Mouse (Mus musculus) left cerebral cortex, adult 2 months (tissue): Measurements from ENCODE around the gene Epha3. TPM values are rescaled to one million over a fixed set of nuclear protein-coding genes. Genes with fewer than 3 reads are reported as not detected.

Source experiments
- DNase-seq, 2 experiments: peaks; one replicate each; pipeline ENCODE4 v3.0.0; 2021 to 2022; ENCODE audit warnings: low spot score in 2 of 2, mixed read lengths in 1 of 2; ENCODE audit errors: extremely low spot score in 1 of 2
- H3K27ac ChIP-seq: fragments of 200-600 bp; 2 replicates; pipeline ENCODE4 v1.8.1; 2022
- H3K4me3 ChIP-seq: fragments of 200-600 bp; 2 replicates; pipeline ENCODE4 v1.8.1; 2022
- CTCF ChIP-seq: fragments of 200-600 bp; IDR thresholded peaks from 2 replicates; pipeline ENCODE4 v1.8.1; 2022; ENCODE audit warnings: antibody characterized with exemption, mild to moderate bottlenecking, moderate library complexity
- intact Hi-C: fragments of 180-260 bp; cut with DNase I; formaldehyde crosslinking; loops from one replicate; pipeline ENCODE4 v1.15.1; 2025
- long read RNA-seq, 2 experiments: library from polyadenylated mRNA; stranded (forward); transcript quantifications; one replicate each; pipeline ENCODE4 v2.0.0; 2021; ENCODE audit warnings: borderline mapping rate in 2 of 2
- total RNA-seq, 2 experiments: library from RNA; stranded (reverse); gene quantifications; 2 replicates each; pipeline ENCODE4 v1.2.3; 2021

Epha3 gene
- total RNA-seq: 10 to 100 TPM; 11.8 to 16.1 TPM
- long read RNA-seq, experiment 1, full-length matches to known transcripts: 1 of 2 reads
- long read RNA-seq, experiment 1, partial matches to known transcripts: 0 of 2 reads
- long read RNA-seq, experiment 1, other reads (novel, unspliced or antisense): 1 of 2 reads
- long read RNA-seq, experiment 2, full-length matches to known transcripts: 2 of 6 reads
- long read RNA-seq, experiment 2, partial matches to known transcripts: 1 of 6 reads
- long read RNA-seq, experiment 2, other reads (novel, unspliced or antisense): 3 of 6 reads

DNA sequence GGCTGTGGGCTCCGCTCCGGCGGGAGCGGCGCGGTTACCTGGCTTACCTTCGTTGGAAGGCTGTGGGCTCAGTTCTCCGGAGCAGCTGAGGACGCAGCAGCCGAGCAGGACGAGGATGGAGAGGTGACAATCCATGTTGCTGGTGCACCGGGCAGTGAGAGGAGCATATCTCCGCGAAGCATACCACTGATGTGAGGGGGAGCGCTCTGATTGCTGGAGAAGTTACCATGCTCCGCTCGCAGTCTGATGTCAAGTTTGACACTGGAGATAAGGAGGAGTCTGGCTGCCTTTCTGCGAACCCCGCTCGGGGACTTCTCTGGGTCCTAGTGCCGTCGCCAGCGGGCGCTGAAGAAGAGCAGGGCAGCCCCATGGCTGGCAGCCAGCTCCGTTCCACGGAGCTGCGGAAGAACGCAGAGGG is at the start of gene Epha3:
Epha3 (minus strand) TSS at position 263 of the 418 bp plus-strand sequence.
- Histone ChIP-seq H3K27ac (peak within 1 kb of the TSS; percentile 51), H3K4me3 (peak within 1 kb of the TSS; percentile 53)
- TF ChIP-seq CTCF: no peak
- peak; percentile 83 to 85 for DNase-seq
- intact Hi-C loops: loop anchor here (10.0 kb wide), 1 partner anchor 849 kb away; no protein-coding TSS in a partner anchor

DNA sequence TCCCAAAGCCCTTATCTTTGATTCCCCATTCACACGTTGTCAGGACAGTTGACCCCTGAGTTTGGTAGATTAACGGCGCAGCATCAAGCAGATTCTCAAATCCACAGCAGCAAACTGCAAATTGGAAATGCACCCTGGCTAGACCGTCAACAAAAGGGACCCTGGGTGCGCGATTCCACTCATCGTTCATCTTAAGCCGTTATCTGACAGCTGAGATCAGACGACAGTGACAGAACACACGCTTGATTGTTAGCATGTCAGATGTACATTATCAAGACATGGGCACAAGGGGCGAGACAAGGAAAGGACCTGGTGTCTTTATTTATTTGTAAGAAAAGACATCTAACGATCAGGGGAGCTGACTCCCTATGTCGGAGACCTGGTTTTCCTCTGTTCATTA is 39.5 kb upstream of the Epha3 start:
- intact Hi-C loops: no loop called here
- H3K4me3 ChIP-seq: no peak overlapping the region
- TF ChIP-seq CTCF: no peak

DNA sequence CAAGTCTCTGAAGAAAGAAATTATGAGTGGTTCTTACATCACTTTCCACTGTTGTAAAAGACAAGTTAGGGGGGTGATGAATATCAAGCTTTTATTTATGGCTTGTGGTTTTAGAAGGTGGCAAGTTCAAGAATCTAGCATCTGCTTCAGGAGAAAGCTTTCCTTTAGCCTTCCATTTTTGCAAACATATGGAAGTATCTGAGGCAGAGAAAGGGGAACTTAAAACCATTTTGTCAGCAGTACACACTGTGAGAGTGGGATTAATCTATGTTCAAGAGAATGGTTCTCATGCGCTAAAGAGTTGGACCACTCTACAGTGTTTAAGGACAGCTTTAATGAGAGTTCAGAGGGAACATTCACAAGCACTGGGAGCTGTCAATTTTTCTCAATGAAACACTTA is 17.2 kb upstream of the Epha3 start:
- Histone ChIP-seq H3K27ac (no peak overlapping the region), H3K4me3 (no peak overlapping the region)
- no peak for DNase-seq
- TF ChIP-seq CTCF: no peak
- intact Hi-C loops: no loop called here

More for the DNA sequence above, 39.5 kb upstream of the Epha3 start:
- H3K27ac ChIP-seq: no peak overlapping the region
- no peak for DNase-seq

DNA sequence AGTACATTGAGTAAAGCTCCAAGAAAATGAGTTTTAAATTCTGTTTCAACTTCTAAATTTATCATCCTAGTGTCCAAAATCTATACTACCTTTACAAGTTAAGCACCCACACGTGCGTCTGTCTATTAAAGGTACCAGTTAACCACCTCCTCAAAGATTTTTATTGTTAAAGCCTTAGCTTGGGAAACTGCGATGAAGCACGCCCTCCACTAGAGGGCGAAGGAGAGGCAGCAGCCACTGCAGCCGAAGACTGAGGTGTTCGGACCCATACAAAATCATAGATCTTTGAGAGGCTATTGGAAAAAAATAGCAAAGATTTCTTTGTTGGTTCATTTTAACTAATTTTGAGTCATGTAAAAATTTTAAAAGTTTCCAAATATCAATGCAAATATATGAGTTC is 8.3 kb upstream of the Epha3 start:
- DNase-seq: peak; percentile 18 to 26
- H3K27ac ChIP-seq: no peak overlapping the region
- TF ChIP-seq CTCF: peak; percentile 97
- intact Hi-C loops: loop anchor here (5.0 kb wide), 2 partner anchors 850 to 930 kb away; no protein-coding TSS in a partner anchor
- no peak overlapping the region for H3K4me3 ChIP-seq

DNA sequence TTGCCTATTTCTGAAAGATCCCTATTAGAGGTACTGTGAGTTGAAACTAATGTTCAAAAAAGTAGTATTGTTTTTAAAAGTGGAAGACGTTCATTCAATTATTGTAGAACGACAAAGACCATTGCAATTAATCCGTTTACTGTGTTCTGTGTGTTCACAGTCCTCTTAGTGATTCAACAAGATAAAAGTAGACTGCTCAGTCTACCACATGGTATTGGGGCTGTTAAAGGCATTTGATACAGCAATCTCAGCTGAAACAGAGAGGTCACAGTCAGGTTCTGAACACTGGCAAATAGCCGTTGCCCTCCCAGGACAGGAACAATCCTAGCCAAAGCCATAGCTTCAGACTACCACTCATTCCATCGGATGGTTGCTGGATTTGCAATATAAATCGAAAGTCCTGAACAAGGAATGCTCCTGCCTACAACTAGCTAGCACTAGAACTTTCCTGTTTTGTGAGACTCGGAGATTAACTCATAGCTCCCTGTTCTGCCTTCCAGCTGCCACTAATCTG is 545 bp upstream of the Epha3 start:
- no peak for DNase-seq
- Histone ChIP-seq H3K27ac (peak overlapping the region; percentile 8; the same call in 1 of the 2 replicates), H3K4me3 (peak overlapping the region; percentile 53)
- intact Hi-C loops: loop anchor here (10.0 kb wide), 1 partner anchor 850 kb away; no protein-coding TSS in a partner anchor
- TF ChIP-seq CTCF: no peak

DNA sequence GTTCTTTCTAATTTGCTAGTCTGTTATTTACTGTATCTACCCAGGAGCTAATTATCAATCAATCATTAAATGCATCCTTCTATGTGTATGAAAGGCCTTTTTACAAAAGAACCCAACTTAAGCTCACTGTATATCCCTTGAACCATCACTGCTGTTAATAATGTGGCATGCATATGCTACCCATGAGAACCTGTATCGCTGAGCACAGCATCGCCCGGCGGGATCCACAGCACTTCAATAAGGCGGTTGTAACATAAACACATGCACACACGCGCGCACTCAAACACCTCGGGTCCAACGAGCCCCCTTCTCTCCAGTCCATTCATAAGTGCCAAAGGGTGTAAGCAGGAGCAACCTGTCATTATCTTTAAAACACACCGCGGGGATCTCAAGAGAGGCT is 794 bp downstream of the Epha3 start:
- peak; percentile 16 to 37 for DNase-seq
- H3K4me3 ChIP-seq: peak overlapping the region; percentile 53
- intact Hi-C loops: loop anchor here (10.0 kb wide), 1 partner anchor 848 kb away; no protein-coding TSS in a partner anchor
- H3K27ac ChIP-seq: peak overlapping the region; percentile 51; the same call in 1 of the 2 replicates
- TF ChIP-seq CTCF: no peak

DNA sequence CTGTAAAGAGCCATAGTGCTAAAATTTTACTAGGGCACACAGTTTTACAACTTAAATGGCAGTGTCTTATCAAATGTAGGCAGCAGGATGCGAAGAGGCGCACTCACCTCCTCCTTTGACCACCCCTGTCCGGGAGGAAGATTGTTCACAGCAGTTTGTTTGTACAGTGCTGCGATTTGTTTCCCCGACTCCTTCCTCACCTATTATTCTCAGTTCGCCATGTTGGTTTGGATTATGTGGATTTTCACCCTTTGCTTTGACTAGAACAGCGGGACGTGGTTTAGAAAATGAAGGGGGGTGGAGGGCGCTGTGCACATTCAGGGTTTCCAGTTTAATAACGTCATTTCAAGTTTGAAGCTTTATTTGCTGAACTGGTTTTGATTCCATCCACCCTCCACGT is 6.4 kb downstream of the Epha3 start:
- TF ChIP-seq CTCF: no peak
- Histone ChIP-seq H3K27ac (peak overlapping the region; percentile 88), H3K4me3 (peak overlapping the region; percentile 78)
- intact Hi-C loops: loop anchor here (2.0 to 5.0 kb wide), 2 partner anchors 865 to 891 kb away; no protein-coding TSS in a partner anchor
- DNase-seq: peak in 1 of 2 experiments; percentile 23

DNA sequence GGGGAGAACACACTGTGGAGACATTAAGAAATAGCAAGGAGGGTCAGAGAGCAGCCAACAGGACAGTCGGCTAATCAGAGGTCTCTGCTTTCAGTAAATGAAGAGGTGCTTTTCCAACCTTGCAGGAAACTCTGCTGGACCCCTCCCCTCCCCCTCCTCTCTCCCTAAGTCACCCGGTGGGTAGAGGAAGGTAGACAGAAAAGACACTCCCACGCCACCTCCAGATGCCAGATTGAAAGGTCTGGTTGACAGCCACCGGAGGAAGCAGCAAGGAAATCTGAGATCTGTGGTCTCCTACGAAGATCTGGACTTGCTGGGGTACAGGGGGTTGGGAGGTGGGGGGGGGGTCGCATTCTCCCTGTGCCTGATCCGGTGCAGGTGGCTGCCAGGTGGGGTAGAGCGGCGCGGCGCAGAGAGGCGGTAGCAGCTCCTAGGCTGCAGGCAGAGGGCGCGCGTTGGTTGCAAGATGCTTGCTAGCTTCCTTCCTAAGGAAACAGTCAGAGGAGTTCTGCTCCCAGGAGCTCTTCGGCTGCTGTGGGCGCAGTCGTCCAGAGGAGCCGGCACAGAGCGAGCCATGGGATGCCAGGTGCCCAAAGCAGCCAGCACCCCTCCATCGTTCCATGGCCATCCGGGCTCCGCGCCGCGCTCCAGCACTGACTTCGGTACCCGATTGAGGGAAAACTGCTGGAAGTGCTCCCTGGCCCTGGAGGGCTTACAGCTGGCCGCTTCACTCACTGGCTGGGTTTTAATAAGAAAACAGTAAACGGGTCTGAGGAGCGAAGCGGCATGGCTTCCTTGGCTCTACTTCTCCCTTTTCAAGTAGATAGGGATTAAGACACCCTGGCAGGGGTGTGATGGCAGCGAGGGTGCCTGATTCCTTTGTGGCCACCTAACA is 7.1 kb downstream of the Epha3 start:
- H3K4me3 ChIP-seq: peak overlapping the region; percentile 78
- peak overlapping the region; percentile 88 for H3K27ac ChIP-seq
- peak; percentile 83 to 85 for DNase-seq
- intact Hi-C loops: loop anchor here (2.0 to 5.0 kb wide), 2 partner anchors 865 to 892 kb away; no protein-coding TSS in a partner anchor
- peak; percentile 65 for TF ChIP-seq CTCF

DNA sequence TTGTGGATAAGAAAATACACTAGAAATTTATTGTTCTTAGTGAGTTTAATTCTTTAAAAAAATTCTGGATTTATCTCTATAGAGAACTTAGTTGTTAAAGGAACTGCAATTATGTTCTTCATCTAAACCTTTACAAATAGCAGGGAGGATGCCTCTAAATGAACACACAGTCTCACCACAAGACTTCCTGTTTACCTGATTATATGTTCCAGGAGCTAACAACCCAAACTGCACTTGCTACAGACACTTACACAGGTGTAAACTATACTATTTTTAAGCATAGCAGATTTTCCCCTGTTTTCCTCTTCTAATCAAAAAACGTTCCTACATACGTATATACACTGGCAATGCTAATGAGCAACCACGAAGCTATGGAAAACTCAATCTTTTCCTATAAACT is 13.7 kb downstream of the Epha3 start:
- Histone ChIP-seq H3K27ac (no peak overlapping the region), H3K4me3 (no peak overlapping the region)
- TF ChIP-seq CTCF: no peak
- no peak for DNase-seq
- intact Hi-C loops: no loop called here

DNA sequence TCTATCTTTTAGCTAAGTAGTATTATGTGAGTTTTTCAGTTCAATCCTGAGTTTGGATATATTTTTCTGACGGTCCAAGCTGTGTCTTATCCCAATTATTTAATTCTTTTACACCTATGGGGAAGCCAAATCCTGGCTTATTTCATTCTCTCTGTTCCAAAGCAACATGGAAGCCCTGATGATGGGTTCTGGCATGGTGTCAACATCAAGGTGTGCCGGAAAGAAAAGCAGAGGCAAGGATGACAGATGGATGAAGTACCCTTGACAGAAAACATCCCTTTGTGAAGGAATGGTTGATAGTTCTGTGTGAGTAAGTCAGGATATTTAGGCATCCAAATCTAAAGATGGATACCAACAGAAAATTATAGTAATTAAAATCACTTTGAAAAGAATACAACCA is 21.1 kb downstream of the Epha3 start:
- TF ChIP-seq CTCF: no peak
- no peak overlapping the region for H3K27ac ChIP-seq
- no peak overlapping the region for H3K4me3 ChIP-seq
- intact Hi-C loops: no loop called here
- DNase-seq: no peak

DNA sequence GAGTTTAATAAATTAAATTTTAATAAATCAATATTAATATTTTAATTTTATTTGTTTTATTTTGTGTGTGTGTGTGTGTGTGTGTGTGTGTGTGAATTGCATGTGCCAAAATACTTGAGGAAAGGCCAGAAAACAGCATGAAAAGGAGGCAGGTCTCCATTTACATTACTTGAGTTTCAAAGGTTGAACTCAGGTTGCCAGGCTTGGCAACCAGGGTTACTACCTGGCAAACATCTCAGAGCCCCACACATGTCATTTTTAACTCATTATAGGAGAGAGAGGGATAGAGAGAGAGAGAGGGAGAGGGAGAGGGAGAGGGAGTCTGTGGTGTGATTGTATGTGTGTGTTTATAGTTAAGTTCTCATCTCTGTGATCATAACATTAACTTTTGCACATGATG is 26.5 kb downstream of the Epha3 start:
- intact Hi-C loops: no loop called here
- no peak for TF ChIP-seq CTCF
- DNase-seq: no peak
- H3K4me3 ChIP-seq: no peak overlapping the region
- no peak overlapping the region for H3K27ac ChIP-seq

DNA sequence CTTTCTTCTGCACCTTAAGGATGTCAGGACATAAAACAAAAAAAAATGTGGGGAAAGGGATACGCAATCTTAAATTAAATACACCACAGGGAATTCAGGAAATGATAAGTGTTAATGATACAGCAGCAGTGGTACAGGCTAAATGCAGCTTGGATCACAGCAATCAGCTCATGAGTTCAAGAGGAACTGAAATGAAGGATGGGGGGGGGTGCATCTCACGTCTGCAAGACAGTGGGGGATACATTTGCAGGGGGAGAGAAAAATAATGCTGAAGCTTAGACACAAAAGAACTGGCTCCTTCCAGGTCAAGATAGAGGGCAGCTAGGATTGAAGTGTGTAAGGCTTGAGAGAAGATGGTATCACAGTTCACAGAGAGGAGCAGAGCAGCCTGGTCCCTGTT is 42.8 kb downstream of the Epha3 start:
- no peak overlapping the region for H3K27ac ChIP-seq
- no peak for TF ChIP-seq CTCF

More for the DNA sequence above, 42.8 kb downstream of the Epha3 start:
- H3K4me3 ChIP-seq: no peak overlapping the region
- intact Hi-C loops: no loop called here
- DNase-seq: no peak
